Mouse (Mus musculus): Measurements from ENCODE around the gene Scrn1. TPM values are rescaled to one million over a fixed set of nuclear protein-coding genes. Genes with fewer than 3 reads are reported as not detected.

The Scrn1 gene
- polyA plus RNA-seq, 1 experiment, result 12.7 TPM

GRCm38 (mm10) chr6:54512256-54512655 lies 54.0 kb downstream of the Scrn1 start:
- no peak for TF ChIP-seq CTCF (IDR thresholded peaks at IDR 0.05; ENCODE audit: insufficient read depth, low read length)
- TF ChIP-seq POLR2A (IDR thresholded peaks at IDR 0.05; ENCODE audit: borderline replicate concordance, extremely low read depth, low read depth, low read length), result no peak
- Histone ChIP-seq H3K4me1 (ENCODE audit: control insufficient read depth, insufficient read depth, low read length) (no peaks in the 10 kb centered on the region), H3K4me3 (replicated peaks; ENCODE audit: extremely low read depth, low read depth, low read length) (no peak overlapping the region)
- DNase-seq, result no peak
- 31% methylated on average over 2 of the region's 2 CpGs for WGBS

GRCm38 (mm10) chr6:54509264-54509663 lies 57.0 kb downstream of the Scrn1 start:
- no peaks in the 10 kb centered on the region for H3K4me1 ChIP-seq (ENCODE audit: control insufficient read depth, insufficient read depth, low read length)
- TF ChIP-seq POLR2A (IDR thresholded peaks at IDR 0.05; ENCODE audit: borderline replicate concordance, extremely low read depth, low read depth, low read length) (no peak), CTCF (IDR thresholded peaks at IDR 0.05; ENCODE audit: insufficient read depth, low read length) (no peak)
- WGBS, result 84% methylated on average over 13 of the region's 13 CpGs
- H3K4me3 ChIP-seq (replicated peaks; ENCODE audit: extremely low read depth, low read depth, low read length), result no peak overlapping the region
- no peak for DNase-seq

GRCm38 (mm10) chr6:54508256-54508793 lies 58.0 kb downstream of the Scrn1 start:
- no peaks in the 10 kb centered on the region for H3K4me1 ChIP-seq (ENCODE audit: control insufficient read depth, insufficient read depth, low read length)
- no peak for DNase-seq
- no peak overlapping the region for H3K4me3 ChIP-seq (replicated peaks; ENCODE audit: extremely low read depth, low read depth, low read length)
- TF ChIP-seq POLR2A (IDR thresholded peaks at IDR 0.05; ENCODE audit: borderline replicate concordance, extremely low read depth, low read depth, low read length), result no peak
- no peak for TF ChIP-seq CTCF (IDR thresholded peaks at IDR 0.05; ENCODE audit: insufficient read depth, low read length)
- WGBS, result 61% methylated on average over 6 of the region's 6 CpGs

GRCm38 (mm10) chr6:54507808-54508207 lies 58.5 kb downstream of the Scrn1 start:
- TF ChIP-seq POLR2A (IDR thresholded peaks at IDR 0.05; ENCODE audit: borderline replicate concordance, extremely low read depth, low read depth, low read length) (no peak), CTCF (IDR thresholded peaks at IDR 0.05; ENCODE audit: insufficient read depth, low read length) (no peak)
- WGBS, result 61% methylated on average over 5 of the region's 5 CpGs
- Histone ChIP-seq H3K4me1 (ENCODE audit: control insufficient read depth, insufficient read depth, low read length) (0 out of 2 replicates have a peak, but pooled peaks cover 2% of the 10 kb centered on the region), H3K4me3 (replicated peaks; ENCODE audit: extremely low read depth, low read depth, low read length) (no peak overlapping the region)
- no peak for DNase-seq

- peak; percentile 63 for TF ChIP-seq CTCF (IDR thresholded peaks at IDR 0.05; ENCODE audit: insufficient read depth, low read length)
- TF ChIP-seq POLR2A (IDR thresholded peaks at IDR 0.05; ENCODE audit: borderline replicate concordance, extremely low read depth, low read depth, low read length), result no peak
- Histone ChIP-seq H3K4me1 (ENCODE audit: control insufficient read depth, insufficient read depth, low read length) (peaks cover 4% of the 10 kb centered on the region; the same call in 1 of the 2 replicates), H3K4me3 (replicated peaks; ENCODE audit: extremely low read depth, low read depth, low read length) (no peak overlapping the region)
- peak; percentile 42 for DNase-seq
- 29% methylated on average over 8 of the region's 8 CpGs for WGBS
These were observed 59.3 kb downstream of the Scrn1 start for GRCm38 (mm10) chr6:54507002-54507401.

GRCm38 (mm10) chr6:54506318-54506717 lies 60.0 kb downstream of the Scrn1 start:
- WGBS, result 79% methylated on average over 11 of the region's 11 CpGs
- Histone ChIP-seq H3K4me1 (ENCODE audit: control insufficient read depth, insufficient read depth, low read length) (peaks cover 4% of the 10 kb centered on the region; the same call in 1 of the 2 replicates), H3K4me3 (replicated peaks; ENCODE audit: extremely low read depth, low read depth, low read length) (no peak overlapping the region)
- no peak for TF ChIP-seq POLR2A (IDR thresholded peaks at IDR 0.05; ENCODE audit: borderline replicate concordance, extremely low read depth, low read depth, low read length)
- TF ChIP-seq CTCF (IDR thresholded peaks at IDR 0.05; ENCODE audit: insufficient read depth, low read length), result no peak
- DNase-seq, result no peak

- 50% methylated on average over 6 of the region's 6 CpGs for WGBS
- no peak for DNase-seq
- H3K4me1 ChIP-seq (ENCODE audit: control insufficient read depth, insufficient read depth, low read length), result peaks cover 4% of the 10 kb centered on the region; the same call in 1 of the 2 replicates
- TF ChIP-seq POLR2A (IDR thresholded peaks at IDR 0.05; ENCODE audit: borderline replicate concordance, extremely low read depth, low read depth, low read length), result no peak
- TF ChIP-seq CTCF (IDR thresholded peaks at IDR 0.05; ENCODE audit: insufficient read depth, low read length), result no peak
- no peak overlapping the region for H3K4me3 ChIP-seq (replicated peaks; ENCODE audit: extremely low read depth, low read depth, low read length)
These were observed 63.6 kb downstream of the Scrn1 start for GRCm38 (mm10) chr6:54502661-54503115.

GRCm38 (mm10) chr6:54496214-54496613 lies 70.1 kb downstream of the Scrn1 start:
- no peak for DNase-seq
- Histone ChIP-seq H3K4me3 (replicated peaks; ENCODE audit: extremely low read depth, low read depth, low read length) (no peak overlapping the region), H3K4me1 (ENCODE audit: control insufficient read depth, insufficient read depth, low read length) (no peaks in the 10 kb centered on the region)
- 88% methylated on average over 7 of the region's 7 CpGs for WGBS
- TF ChIP-seq CTCF (IDR thresholded peaks at IDR 0.05; ENCODE audit: insufficient read depth, low read length) (no peak), POLR2A (IDR thresholded peaks at IDR 0.05; ENCODE audit: borderline replicate concordance, extremely low read depth, low read depth, low read length) (no peak)

- 77% methylated on average over 11 of the region's 11 CpGs for WGBS
- H3K4me3 ChIP-seq (replicated peaks; ENCODE audit: extremely low read depth, low read depth, low read length), result no peak overlapping the region
- H3K4me1 ChIP-seq (ENCODE audit: control insufficient read depth, insufficient read depth, low read length), result no peaks in the 10 kb centered on the region
- no peak for TF ChIP-seq POLR2A (IDR thresholded peaks at IDR 0.05; ENCODE audit: borderline replicate concordance, extremely low read depth, low read depth, low read length)
- TF ChIP-seq CTCF (IDR thresholded peaks at IDR 0.05; ENCODE audit: insufficient read depth, low read length), result no peak
- no peak for DNase-seq
These were observed 71.5 kb downstream of the Scrn1 start for GRCm38 (mm10) chr6:54494612-54495398.

GRCm38 (mm10) chr6:54494097-54494496 lies 72.2 kb downstream of the Scrn1 start:
- no peak for DNase-seq
- TF ChIP-seq CTCF (IDR thresholded peaks at IDR 0.05; ENCODE audit: insufficient read depth, low read length) (no peak), POLR2A (IDR thresholded peaks at IDR 0.05; ENCODE audit: borderline replicate concordance, extremely low read depth, low read depth, low read length) (no peak)

More at GRCm38 (mm10) chr6:54494097-54494496, 72.2 kb downstream of the Scrn1 start:
- Histone ChIP-seq H3K4me1 (ENCODE audit: control insufficient read depth, insufficient read depth, low read length) (no peaks in the 10 kb centered on the region), H3K4me3 (replicated peaks; ENCODE audit: extremely low read depth, low read depth, low read length) (no peak overlapping the region)

Measured in lung, adult 2 months (tissue).